Mouse (Mus musculus): ENCODE results near the gene AC124502.3. TPM values are rescaled to one million over a fixed set of nuclear protein-coding genes. Genes with fewer than 3 reads are reported as not detected.

The AC124502.3 gene
- polyA plus RNA-seq, 1 experiment from 2014 or later: 1.3 TPM

GRCm38 (mm10) chr19:5049325-5049724 lies 10.6 kb downstream of the AC124502.3 start:
- H3K27ac ChIP-seq: no peak overlapping the region
- no peak for TF ChIP-seq CTCF (IDR thresholded peaks at IDR 0.05; ENCODE audit: low read depth)
- WGBS: 79% methylated on average over 6 of the region's 6 CpGs
- H3K9me3 ChIP-seq (replicated peaks; ENCODE audit: low read length): no peaks in the 10 kb centered on the region
- no peak for DNase-seq (ENCODE audit: low spot score)
- no peak overlapping the region for H3K4me2 ChIP-seq (ENCODE audit: low read length)
- no peak overlapping the region for H3K9ac ChIP-seq (ENCODE audit: low read depth, low read length)
- no peak for ATAC-seq (replicated peaks; ENCODE audit: low FRiP score, low read depth)
- H3K36me3 ChIP-seq (ENCODE audit: insufficient read depth, low read length): 0 out of 2 replicates have a peak, but pooled peaks cover 22% of the 10 kb centered on the region
- H3K27me3 ChIP-seq (ENCODE audit: insufficient read depth, low read length): no peaks in the 10 kb centered on the region
- no peak overlapping the region for H3K4me3 ChIP-seq (replicated peaks; ENCODE audit: low read depth, low read length)
- H3K4me1 ChIP-seq (replicated peaks; ENCODE audit: insufficient read depth, low read length): peaks cover 16% of the 10 kb centered on the region

- 0 out of 2 replicates have a peak, but pooled peaks cover 22% of the 10 kb centered on the region for H3K36me3 ChIP-seq (ENCODE audit: insufficient read depth, low read length)
- H3K4me1 ChIP-seq (replicated peaks; ENCODE audit: insufficient read depth, low read length): peaks cover 16% of the 10 kb centered on the region
- H3K4me2 ChIP-seq (ENCODE audit: low read length): peak within 1 kb of the TSS; percentile 54
- DNase-seq (ENCODE audit: low spot score): peak; percentile 81
- H3K27ac ChIP-seq: no peak within 1 kb of the TSS; the same call in 1 of the 2 replicates
- 12% methylated on average over 14 of the region's 14 CpGs for WGBS
- H3K27me3 ChIP-seq (ENCODE audit: insufficient read depth, low read length): no peaks in the 10 kb centered on the region
- H3K9ac ChIP-seq (ENCODE audit: low read depth, low read length): peak within 1 kb of the TSS; percentile 35; the same call in 1 of the 2 replicates
- TF ChIP-seq CTCF (IDR thresholded peaks at IDR 0.05; ENCODE audit: low read depth): peak; percentile 75
- no peaks in the 10 kb centered on the region for H3K9me3 ChIP-seq (replicated peaks; ENCODE audit: low read length)
- ATAC-seq (replicated peaks; ENCODE audit: low FRiP score, low read depth): peak; percentile 62
- H3K4me3 ChIP-seq (replicated peaks; ENCODE audit: low read depth, low read length): peak within 1 kb of the TSS; percentile 22
Measured at GRCm38 (mm10) chr19:5050047-5050905, 11.6 kb downstream of the AC124502.3 start, which contains the start of gene Rin1. Rin1 (plus strand) TSS chr19:5050481.

- H3K9ac ChIP-seq (ENCODE audit: low read depth, low read length): peak overlapping the region; percentile 35; the same call in 1 of the 2 replicates
- 10% methylated on average over 17 of the region's 17 CpGs for WGBS
- H3K4me2 ChIP-seq (ENCODE audit: low read length): peak overlapping the region; percentile 54
- peak; percentile 18; the same call in 1 of the 2 replicates for ATAC-seq (replicated peaks; ENCODE audit: low FRiP score, low read depth)
- H3K27ac ChIP-seq: no peak overlapping the region; the same call in 1 of the 2 replicates
- H3K4me1 ChIP-seq (replicated peaks; ENCODE audit: insufficient read depth, low read length): peaks cover 16% of the 10 kb centered on the region
- peak; percentile 36 for DNase-seq (ENCODE audit: low spot score)
- H3K9me3 ChIP-seq (replicated peaks; ENCODE audit: low read length): no peaks in the 10 kb centered on the region
- H3K27me3 ChIP-seq (ENCODE audit: insufficient read depth, low read length): no peaks in the 10 kb centered on the region
- H3K4me3 ChIP-seq (replicated peaks; ENCODE audit: low read depth, low read length): peak overlapping the region; percentile 22; the same call in 1 of the 2 replicates
- TF ChIP-seq CTCF (IDR thresholded peaks at IDR 0.05; ENCODE audit: low read depth): no peak
- 0 out of 2 replicates have a peak, but pooled peaks cover 20% of the 10 kb centered on the region for H3K36me3 ChIP-seq (ENCODE audit: insufficient read depth, low read length)
Measured at GRCm38 (mm10) chr19:5051031-5051430, 12.3 kb downstream of the AC124502.3 start.

- Histone ChIP-seq H3K4me2 (ENCODE audit: low read length) (peak overlapping the region; percentile 54), H3K9me3 (replicated peaks; ENCODE audit: low read length) (no peaks in the 10 kb centered on the region), H3K9ac (ENCODE audit: low read depth, low read length) (0 out of 2 replicates have a peak overlapping the region, but pooled peaks have one; percentile 35), H3K27ac (no peak overlapping the region), H3K27me3 (ENCODE audit: insufficient read depth, low read length) (no peaks in the 10 kb centered on the region), H3K4me1 (replicated peaks; ENCODE audit: insufficient read depth, low read length) (peaks cover 16% of the 10 kb centered on the region), H3K36me3 (ENCODE audit: insufficient read depth, low read length) (0 out of 2 replicates have a peak, but pooled peaks cover 15% of the 10 kb centered on the region), H3K4me3 (replicated peaks; ENCODE audit: low read depth, low read length) (peak overlapping the region; percentile 22; the same call in 1 of the 2 replicates)
- DNase-seq (ENCODE audit: low spot score) (no peak), ATAC-seq (replicated peaks; ENCODE audit: low FRiP score, low read depth) (no peak)
- 65% methylated on average over 3 of the region's 3 CpGs for WGBS
- no peak for TF ChIP-seq CTCF (IDR thresholded peaks at IDR 0.05; ENCODE audit: low read depth)
Measured at GRCm38 (mm10) chr19:5051515-5051914, 12.8 kb downstream of the AC124502.3 start.

- H3K4me3 ChIP-seq (replicated peaks; ENCODE audit: low read depth, low read length): no peak overlapping the region
- 0 out of 2 replicates have a peak overlapping the region, but pooled peaks have one; percentile 13 for H3K9ac ChIP-seq (ENCODE audit: low read depth, low read length)
- no peak for ATAC-seq (replicated peaks; ENCODE audit: low FRiP score, low read depth)
- H3K36me3 ChIP-seq (ENCODE audit: insufficient read depth, low read length): 0 out of 2 replicates have a peak, but pooled peaks cover 9% of the 10 kb centered on the region
- H3K27ac ChIP-seq: no peak overlapping the region
- no peaks in the 10 kb centered on the region for H3K9me3 ChIP-seq (replicated peaks; ENCODE audit: low read length)
- peak; percentile 34 for DNase-seq (ENCODE audit: low spot score)
- H3K27me3 ChIP-seq (ENCODE audit: insufficient read depth, low read length): no peaks in the 10 kb centered on the region
- 34% methylated on average over 25 of the region's 25 CpGs for WGBS
- no peak for TF ChIP-seq CTCF (IDR thresholded peaks at IDR 0.05; ENCODE audit: low read depth)
- peaks cover 16% of the 10 kb centered on the region for H3K4me1 ChIP-seq (replicated peaks; ENCODE audit: insufficient read depth, low read length)
- no peak overlapping the region for H3K4me2 ChIP-seq (ENCODE audit: low read length)
Measured at GRCm38 (mm10) chr19:5052166-5052822, 13.6 kb downstream of the AC124502.3 start.

GRCm38 (mm10) chr19:5052853-5053252 lies 14.2 kb downstream of the AC124502.3 start:
- H3K4me3 ChIP-seq (replicated peaks; ENCODE audit: low read depth, low read length): no peak overlapping the region

More at GRCm38 (mm10) chr19:5052853-5053252, 14.2 kb downstream of the AC124502.3 start:
- Histone ChIP-seq H3K36me3 (ENCODE audit: insufficient read depth, low read length) (0 out of 2 replicates have a peak, but pooled peaks cover 3% of the 10 kb centered on the region), H3K4me1 (replicated peaks; ENCODE audit: insufficient read depth, low read length) (peaks cover 16% of the 10 kb centered on the region), H3K4me2 (ENCODE audit: low read length) (no peak overlapping the region), H3K9ac (ENCODE audit: low read depth, low read length) (no peak overlapping the region), H3K9me3 (replicated peaks; ENCODE audit: low read length) (no peaks in the 10 kb centered on the region), H3K27me3 (ENCODE audit: insufficient read depth, low read length) (no peaks in the 10 kb centered on the region), H3K27ac (no peak overlapping the region)
- TF ChIP-seq CTCF (IDR thresholded peaks at IDR 0.05; ENCODE audit: low read depth): no peak
- 77% methylated on average over 17 of the region's 17 CpGs for WGBS
- no peak for ATAC-seq (replicated peaks; ENCODE audit: low FRiP score, low read depth)
- no peak for DNase-seq (ENCODE audit: low spot score)

Measured in kidney, postnatal 0 days (tissue).